Mouse (Mus musculus): ENCODE results near the gene Sbno2. TPM values are rescaled to one million over a fixed set of nuclear protein-coding genes. Genes with fewer than 3 reads are reported as not detected.

Sbno2 gene
- polyA plus RNA-seq, 1 experiment from 2014 or later: 10.7 TPM

- Histone ChIP-seq H3K27me3 (ENCODE audit: control insufficient read depth, insufficient read depth, low read length) (no peaks in the 10 kb centered on the region), H3K9ac (ENCODE audit: low read length) (no peak overlapping the region), H3K4me1 (replicated peaks; ENCODE audit: control insufficient read depth, insufficient read depth) (no peaks in the 10 kb centered on the region), H3K9me3 (ENCODE audit: control insufficient read depth, low read length) (no peaks in the 10 kb centered on the region), H3K36me3 (ENCODE audit: control insufficient read depth, insufficient read depth, low read length) (no peaks in the 10 kb centered on the region), H3K27ac (replicated peaks) (no peak overlapping the region), H3K4me3 (ENCODE audit: low read depth, low read length) (no peak overlapping the region), H3K4me2 (replicated peaks; ENCODE audit: low read depth) (no peak overlapping the region)
- DNase-seq (ENCODE audit: low spot score) (no peak), ATAC-seq (ENCODE audit: low FRiP score, low TSS enrichment) (peak; percentile 4; the same call in 1 of the 2 replicates)
- WGBS: 51% methylated on average over 12 of the region's 12 CpGs
- TF ChIP-seq CTCF (IDR thresholded peaks at IDR 0.05; ENCODE audit: low read depth) (no peak), EP300 (optimal IDR thresholded peaks at IDR 0.05) (no peak)
Observed at GRCm38 (mm10) chr10:80025889-80026288, 79.5 kb downstream of the Sbno2 start.

- no peaks in the 10 kb centered on the region for H3K4me1 ChIP-seq (replicated peaks; ENCODE audit: control insufficient read depth, insufficient read depth)
- 65% methylated on average over 10 of the region's 10 CpGs for WGBS
- H3K36me3 ChIP-seq (ENCODE audit: control insufficient read depth, insufficient read depth, low read length): no peaks in the 10 kb centered on the region
- DNase-seq (ENCODE audit: low spot score): no peak
- TF ChIP-seq EP300 (optimal IDR thresholded peaks at IDR 0.05) (no peak), CTCF (IDR thresholded peaks at IDR 0.05; ENCODE audit: low read depth) (no peak)
- H3K9me3 ChIP-seq (ENCODE audit: control insufficient read depth, low read length): no peaks in the 10 kb centered on the region
- H3K9ac ChIP-seq (ENCODE audit: low read length): no peak overlapping the region
- H3K27ac ChIP-seq (replicated peaks): no peak overlapping the region
- H3K4me3 ChIP-seq (ENCODE audit: low read depth, low read length): no peak overlapping the region
- ATAC-seq (ENCODE audit: low FRiP score, low TSS enrichment): 0 out of 2 replicates have a peak, but pooled peaks have one; percentile 1
- H3K4me2 ChIP-seq (replicated peaks; ENCODE audit: low read depth): no peak overlapping the region
- H3K27me3 ChIP-seq (ENCODE audit: control insufficient read depth, insufficient read depth, low read length): no peaks in the 10 kb centered on the region
Observed at GRCm38 (mm10) chr10:80025463-80025862, 79.9 kb downstream of the Sbno2 start.

GRCm38 (mm10) chr10:80025044-80025347, 80.4 kb downstream of the Sbno2 start:
- Histone ChIP-seq H3K4me3 (ENCODE audit: low read depth, low read length) (no peak overlapping the region), H3K9me3 (ENCODE audit: control insufficient read depth, low read length) (no peaks in the 10 kb centered on the region), H3K27ac (replicated peaks) (peak overlapping the region; percentile 56; the same call in 1 of the 2 replicates), H3K27me3 (ENCODE audit: control insufficient read depth, insufficient read depth, low read length) (no peaks in the 10 kb centered on the region), H3K36me3 (ENCODE audit: control insufficient read depth, insufficient read depth, low read length) (no peaks in the 10 kb centered on the region), H3K9ac (ENCODE audit: low read length) (no peak overlapping the region), H3K4me2 (replicated peaks; ENCODE audit: low read depth) (no peak overlapping the region), H3K4me1 (replicated peaks; ENCODE audit: control insufficient read depth, insufficient read depth) (no peaks in the 10 kb centered on the region)
- DNase-seq (ENCODE audit: low spot score) (no peak), ATAC-seq (ENCODE audit: low FRiP score, low TSS enrichment) (no peak)
- WGBS: 54% methylated on average over 4 of the region's 4 CpGs
- TF ChIP-seq CTCF (IDR thresholded peaks at IDR 0.05; ENCODE audit: low read depth) (no peak), EP300 (optimal IDR thresholded peaks at IDR 0.05) (no peak)

GRCm38 (mm10) chr10:80024229-80025043, 80.9 kb downstream of the Sbno2 start:
- Histone ChIP-seq H3K4me3 (ENCODE audit: low read depth, low read length) (no peak overlapping the region), H3K9me3 (ENCODE audit: control insufficient read depth, low read length) (no peaks in the 10 kb centered on the region), H3K4me2 (replicated peaks; ENCODE audit: low read depth) (no peak overlapping the region), H3K36me3 (ENCODE audit: control insufficient read depth, insufficient read depth, low read length) (no peaks in the 10 kb centered on the region), H3K27ac (replicated peaks) (peak overlapping the region; percentile 56), H3K27me3 (ENCODE audit: control insufficient read depth, insufficient read depth, low read length) (no peaks in the 10 kb centered on the region), H3K9ac (ENCODE audit: low read length) (0 out of 2 replicates have a peak overlapping the region, but pooled peaks have one; percentile 13), H3K4me1 (replicated peaks; ENCODE audit: control insufficient read depth, insufficient read depth) (no peaks in the 10 kb centered on the region)
- 74% methylated on average over 15 of the region's 15 CpGs for WGBS
- ATAC-seq (ENCODE audit: low FRiP score, low TSS enrichment) (no peak), DNase-seq (ENCODE audit: low spot score) (no peak)
- TF ChIP-seq EP300 (optimal IDR thresholded peaks at IDR 0.05): no peak

- Histone ChIP-seq H3K36me3 (ENCODE audit: control insufficient read depth, insufficient read depth, low read length) (no peaks in the 10 kb centered on the region), H3K4me3 (ENCODE audit: low read depth, low read length) (no peak overlapping the region), H3K27ac (replicated peaks) (no peak overlapping the region)
Observed at GRCm38 (mm10) chr10:80023758-80024157, 81.6 kb downstream of the Sbno2 start.

GRCm38 (mm10) chr10:80022806-80023205, 82.6 kb downstream of the Sbno2 start:
- Histone ChIP-seq H3K27ac (replicated peaks) (no peak overlapping the region), H3K36me3 (ENCODE audit: control insufficient read depth, insufficient read depth, low read length) (no peaks in the 10 kb centered on the region), H3K4me1 (replicated peaks; ENCODE audit: control insufficient read depth, insufficient read depth) (0 out of 2 replicates have a peak, but pooled peaks cover 3% of the 10 kb centered on the region), H3K27me3 (ENCODE audit: control insufficient read depth, insufficient read depth, low read length) (no peaks in the 10 kb centered on the region), H3K4me3 (ENCODE audit: low read depth, low read length) (no peak overlapping the region), H3K9me3 (ENCODE audit: control insufficient read depth, low read length) (no peaks in the 10 kb centered on the region), H3K9ac (ENCODE audit: low read length) (no peak overlapping the region), H3K4me2 (replicated peaks; ENCODE audit: low read depth) (no peak overlapping the region)
- TF ChIP-seq CTCF (IDR thresholded peaks at IDR 0.05; ENCODE audit: low read depth) (no peak), EP300 (optimal IDR thresholded peaks at IDR 0.05) (no peak)
- WGBS: 94% methylated on average over 8 of the region's 8 CpGs
- DNase-seq (ENCODE audit: low spot score) (no peak), ATAC-seq (ENCODE audit: low FRiP score, low TSS enrichment) (no peak)

More at GRCm38 (mm10) chr10:80023758-80024157, 81.6 kb downstream of the Sbno2 start:
- no peak for ATAC-seq (ENCODE audit: low FRiP score, low TSS enrichment)
- DNase-seq (ENCODE audit: low spot score): no peak
- TF ChIP-seq EP300 (optimal IDR thresholded peaks at IDR 0.05) (no peak), CTCF (IDR thresholded peaks at IDR 0.05; ENCODE audit: low read depth) (no peak)
- Histone ChIP-seq H3K4me2 (replicated peaks; ENCODE audit: low read depth) (no peak overlapping the region), H3K9me3 (ENCODE audit: control insufficient read depth, low read length) (no peaks in the 10 kb centered on the region), H3K27me3 (ENCODE audit: control insufficient read depth, insufficient read depth, low read length) (no peaks in the 10 kb centered on the region), H3K4me1 (replicated peaks; ENCODE audit: control insufficient read depth, insufficient read depth) (0 out of 2 replicates have a peak, but pooled peaks cover under 1% of the 10 kb centered on the region), H3K9ac (ENCODE audit: low read length) (no peak overlapping the region)
- WGBS: 54% methylated on average over 5 of the region's 5 CpGs

All from stomach, postnatal 0 days (tissue).